Mouse (Mus musculus): Measurements from ENCODE around the gene Fbxw8. TPM values are rescaled to one million over a fixed set of nuclear protein-coding genes. Genes with fewer than 3 reads are reported as not detected.

The Fbxw8 gene
- total and polyA plus RNA-seq, 3 experiments: 26.1 to 34.0 (median 30.2) TPM

GRCm38 (mm10) chr5:118043761-118044160 lies 111.5 kb downstream of the Fbxw8 start:
- Histone ChIP-seq H3K4me3 (ENCODE audit: low read depth, low read length) (no peak overlapping the region), H3K36me3 (replicated peaks) (no peaks in the 10 kb centered on the region), H3K4me1 (ENCODE audit: insufficient read depth, low read depth, low read length) (no peaks in the 10 kb centered on the region), H3K27me3 (ENCODE audit: insufficient read depth, low read length) (no peaks in the 10 kb centered on the region), H3K9me3 (replicated peaks) (peaks cover 31% of the 10 kb centered on the region)
- no peak for ATAC-seq (ENCODE audit: extremely low read depth, insufficient number of reproducible peaks, low FRiP score, poor library complexity, severe bottlenecking)
- DNase-seq (ENCODE audit: low spot score): no peak
- TF ChIP-seq TAL1 (conservative IDR thresholded peaks at IDR 0.05; ENCODE audit: low read depth, low read length) (no peak), CTCF (IDR thresholded peaks at IDR 0.05; ENCODE audit: low read depth, low read length) (no peak), GATA1 (IDR thresholded peaks at IDR 0.05; ENCODE audit: borderline replicate concordance, low read length) (no peak), GATA2 (IDR thresholded peaks at IDR 0.05; ENCODE audit: borderline replicate concordance, low read depth, low read length) (no peak), POLR2AphosphoS5 (IDR thresholded peaks at IDR 0.05; ENCODE audit: insufficient replicate concordance, low read depth, low read length) (no peak)

GRCm38 (mm10) chr5:118042599-118042998 lies 112.7 kb downstream of the Fbxw8 start:
- H3K4me1 ChIP-seq (ENCODE audit: insufficient read depth, low read depth, low read length): no peaks in the 10 kb centered on the region
- H3K9me3 ChIP-seq (replicated peaks): peaks cover 34% of the 10 kb centered on the region
- TF ChIP-seq POLR2AphosphoS5 (IDR thresholded peaks at IDR 0.05; ENCODE audit: insufficient replicate concordance, low read depth, low read length): no peak
- no peak for TF ChIP-seq TAL1 (conservative IDR thresholded peaks at IDR 0.05; ENCODE audit: low read depth, low read length)
- TF ChIP-seq GATA2 (IDR thresholded peaks at IDR 0.05; ENCODE audit: borderline replicate concordance, low read depth, low read length): no peak
- DNase-seq (ENCODE audit: low spot score) (no peak), ATAC-seq (ENCODE audit: extremely low read depth, insufficient number of reproducible peaks, low FRiP score, poor library complexity, severe bottlenecking) (no peak)
- no peaks in the 10 kb centered on the region for H3K27me3 ChIP-seq (ENCODE audit: insufficient read depth, low read length)
- H3K36me3 ChIP-seq (replicated peaks): no peaks in the 10 kb centered on the region
- no peak overlapping the region for H3K4me3 ChIP-seq (ENCODE audit: low read depth, low read length)

- peaks cover 37% of the 10 kb centered on the region for H3K9me3 ChIP-seq (replicated peaks)
- no peak overlapping the region for H3K4me3 ChIP-seq (ENCODE audit: low read depth, low read length)
- DNase-seq (ENCODE audit: low spot score) (no peak), ATAC-seq (ENCODE audit: extremely low read depth, insufficient number of reproducible peaks, low FRiP score, poor library complexity, severe bottlenecking) (no peak)
- no peaks in the 10 kb centered on the region for H3K4me1 ChIP-seq (ENCODE audit: insufficient read depth, low read depth, low read length)
- TF ChIP-seq TAL1 (conservative IDR thresholded peaks at IDR 0.05; ENCODE audit: low read depth, low read length) (no peak), GATA2 (IDR thresholded peaks at IDR 0.05; ENCODE audit: borderline replicate concordance, low read depth, low read length) (no peak), POLR2AphosphoS5 (IDR thresholded peaks at IDR 0.05; ENCODE audit: insufficient replicate concordance, low read depth, low read length) (no peak), CTCF (IDR thresholded peaks at IDR 0.05; ENCODE audit: low read depth, low read length) (no peak), GATA1 (IDR thresholded peaks at IDR 0.05; ENCODE audit: borderline replicate concordance, low read length) (no peak)
- no peaks in the 10 kb centered on the region for H3K27me3 ChIP-seq (ENCODE audit: insufficient read depth, low read length)
- H3K36me3 ChIP-seq (replicated peaks): no peaks in the 10 kb centered on the region
Observed at GRCm38 (mm10) chr5:118039241-118039668, 116.0 kb downstream of the Fbxw8 start.

- ATAC-seq (ENCODE audit: extremely low read depth, insufficient number of reproducible peaks, low FRiP score, poor library complexity, severe bottlenecking): no peak
- DNase-seq (ENCODE audit: low spot score): no peak
- Histone ChIP-seq H3K27me3 (ENCODE audit: insufficient read depth, low read length) (no peaks in the 10 kb centered on the region), H3K36me3 (replicated peaks) (no peaks in the 10 kb centered on the region), H3K4me1 (ENCODE audit: insufficient read depth, low read depth, low read length) (no peaks in the 10 kb centered on the region), H3K9me3 (replicated peaks) (peaks cover 43% of the 10 kb centered on the region), H3K4me3 (ENCODE audit: low read depth, low read length) (no peak overlapping the region)
- TF ChIP-seq POLR2AphosphoS5 (IDR thresholded peaks at IDR 0.05; ENCODE audit: insufficient replicate concordance, low read depth, low read length) (no peak), GATA2 (IDR thresholded peaks at IDR 0.05; ENCODE audit: borderline replicate concordance, low read depth, low read length) (no peak), CTCF (IDR thresholded peaks at IDR 0.05; ENCODE audit: low read depth, low read length) (no peak), TAL1 (conservative IDR thresholded peaks at IDR 0.05; ENCODE audit: low read depth, low read length) (no peak), GATA1 (IDR thresholded peaks at IDR 0.05; ENCODE audit: borderline replicate concordance, low read length) (no peak)
Observed at GRCm38 (mm10) chr5:118037798-118038484, 117.3 kb downstream of the Fbxw8 start.

GRCm38 (mm10) chr5:118036888-118037797 lies 118.1 kb downstream of the Fbxw8 start:
- no peak overlapping the region for H3K4me3 ChIP-seq (ENCODE audit: low read depth, low read length)
- no peak for ATAC-seq (ENCODE audit: extremely low read depth, insufficient number of reproducible peaks, low FRiP score, poor library complexity, severe bottlenecking)
- peaks cover 37% of the 10 kb centered on the region for H3K9me3 ChIP-seq (replicated peaks)
- DNase-seq (ENCODE audit: low spot score): no peak
- no peaks in the 10 kb centered on the region for H3K27me3 ChIP-seq (ENCODE audit: insufficient read depth, low read length)
- H3K4me1 ChIP-seq (ENCODE audit: insufficient read depth, low read depth, low read length): no peaks in the 10 kb centered on the region
- TF ChIP-seq TAL1 (conservative IDR thresholded peaks at IDR 0.05; ENCODE audit: low read depth, low read length): no peak
- TF ChIP-seq POLR2AphosphoS5 (IDR thresholded peaks at IDR 0.05; ENCODE audit: insufficient replicate concordance, low read depth, low read length): no peak
- TF ChIP-seq GATA1 (IDR thresholded peaks at IDR 0.05; ENCODE audit: borderline replicate concordance, low read length): no peak
- TF ChIP-seq CTCF (IDR thresholded peaks at IDR 0.05; ENCODE audit: low read depth, low read length): no peak
- TF ChIP-seq GATA2 (IDR thresholded peaks at IDR 0.05; ENCODE audit: borderline replicate concordance, low read depth, low read length): no peak
- no peaks in the 10 kb centered on the region for H3K36me3 ChIP-seq (replicated peaks)

GRCm38 (mm10) chr5:118035786-118036185 lies 119.5 kb downstream of the Fbxw8 start:
- H3K4me1 ChIP-seq (ENCODE audit: insufficient read depth, low read depth, low read length): no peaks in the 10 kb centered on the region
- no peak overlapping the region for H3K4me3 ChIP-seq (ENCODE audit: low read depth, low read length)

More at GRCm38 (mm10) chr5:118035786-118036185, 119.5 kb downstream of the Fbxw8 start:
- Histone ChIP-seq H3K9me3 (replicated peaks) (peaks cover 40% of the 10 kb centered on the region), H3K36me3 (replicated peaks) (no peaks in the 10 kb centered on the region), H3K27me3 (ENCODE audit: insufficient read depth, low read length) (no peaks in the 10 kb centered on the region)
- DNase-seq (ENCODE audit: low spot score) (no peak), ATAC-seq (ENCODE audit: extremely low read depth, insufficient number of reproducible peaks, low FRiP score, poor library complexity, severe bottlenecking) (no peak)
- TF ChIP-seq CTCF (IDR thresholded peaks at IDR 0.05; ENCODE audit: low read depth, low read length) (no peak), GATA1 (IDR thresholded peaks at IDR 0.05; ENCODE audit: borderline replicate concordance, low read length) (no peak), GATA2 (IDR thresholded peaks at IDR 0.05; ENCODE audit: borderline replicate concordance, low read depth, low read length) (no peak), TAL1 (conservative IDR thresholded peaks at IDR 0.05; ENCODE audit: low read depth, low read length) (no peak), POLR2AphosphoS5 (IDR thresholded peaks at IDR 0.05; ENCODE audit: insufficient replicate concordance, low read depth, low read length) (no peak)

Data from G1E (cell line).